Mouse (Mus musculus) activated CD4-positive, CD25-positive, alpha-beta regulatory T cell, adult 4 months (primary cell): ENCODE data around the gene Ubac2. TPM values are rescaled to one million over a fixed set of nuclear protein-coding genes. Genes with fewer than 3 reads are reported as not detected.

ENCODE experiments used
- ATAC-seq: one replicate; pipeline ENCODE4 v1.8.0; 2017
- polyA plus RNA-seq, 2 experiments: library from polyadenylated mRNA; unstranded; fragments of 100-300 nt; shearing (Covaris generic); gene quantifications; one replicate each; pipeline ENCODE4 v1.2.1; 2017

Ubac2 gene
- polyA plus RNA-seq, 2 experiments from 2014 or later: 62.5 to 75.1 TPM

DNA sequence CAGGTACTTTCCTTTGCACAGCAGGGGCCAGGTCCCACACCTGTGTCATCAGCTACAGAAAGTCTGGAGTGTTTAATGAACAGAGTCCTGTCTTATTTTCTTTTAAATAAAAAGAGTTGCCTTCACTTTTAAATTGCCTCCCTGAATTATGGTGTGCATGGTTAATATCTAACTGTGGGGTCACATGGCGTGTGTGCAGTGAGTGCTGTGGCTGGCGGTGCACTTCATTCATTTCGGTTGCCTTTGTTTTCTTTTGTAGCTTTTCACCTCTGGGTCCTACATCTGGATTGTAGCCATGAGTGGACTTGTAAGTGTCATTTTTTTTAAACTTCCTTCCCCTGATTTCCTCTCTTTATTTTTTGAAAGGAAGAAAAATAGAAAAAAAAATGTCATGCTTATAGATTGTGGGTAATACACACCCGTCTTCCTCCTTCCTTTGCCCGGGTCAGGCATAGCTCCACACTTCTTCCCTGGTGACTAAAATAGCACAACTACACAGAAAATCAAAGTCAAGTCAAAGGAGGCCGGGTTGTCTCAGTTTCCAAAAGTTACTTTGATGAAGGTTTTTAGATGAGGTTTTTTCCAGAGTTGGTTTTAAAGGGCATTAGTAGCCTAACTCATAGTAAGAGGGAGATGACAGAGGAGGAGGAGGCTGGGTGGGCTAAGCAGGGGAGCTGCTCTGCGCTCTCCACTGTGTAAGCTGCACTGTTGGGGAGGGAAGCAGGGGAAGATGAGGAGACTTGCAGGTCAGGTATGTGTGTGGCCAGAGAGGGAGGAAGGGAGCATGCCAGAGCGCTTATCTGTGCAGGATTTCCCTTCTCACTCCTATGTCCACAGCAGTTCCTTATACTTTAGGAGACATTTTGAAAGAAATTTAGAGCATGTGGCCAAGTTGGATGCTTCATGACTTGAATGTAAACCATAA, 104.9 kb downstream of the Ubac2 start:
- ATAC-seq: peak; percentile 24

GRCm38 (mm10) chr14:121985477-121985876, 107.1 kb downstream of the Ubac2 start:
- ATAC-seq: no peak

GRCm38 (mm10) chr14:121986028-121986427, 107.6 kb downstream of the Ubac2 start:
- ATAC-seq: no peak

DNA sequence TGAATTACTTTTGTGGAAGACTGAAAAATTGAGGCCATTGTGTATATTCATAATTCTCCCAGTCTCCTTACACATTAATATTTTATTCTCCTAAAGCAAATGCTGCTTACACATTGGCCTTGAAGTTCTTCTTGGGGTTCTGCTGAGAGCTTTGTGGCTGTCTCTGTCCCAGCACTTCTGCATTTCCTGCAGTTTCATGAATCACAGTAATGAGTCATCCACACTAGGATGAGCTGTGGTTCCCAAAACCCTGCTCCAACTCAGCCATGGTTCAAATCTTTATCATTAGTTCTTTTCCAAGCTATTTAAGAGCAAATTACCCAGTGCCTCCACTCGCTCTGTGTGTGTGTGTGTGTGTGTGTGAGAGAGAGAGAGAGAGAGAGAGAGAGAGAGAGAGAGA, 108.9 kb downstream of the Ubac2 start:
- no peak for ATAC-seq

DNA sequence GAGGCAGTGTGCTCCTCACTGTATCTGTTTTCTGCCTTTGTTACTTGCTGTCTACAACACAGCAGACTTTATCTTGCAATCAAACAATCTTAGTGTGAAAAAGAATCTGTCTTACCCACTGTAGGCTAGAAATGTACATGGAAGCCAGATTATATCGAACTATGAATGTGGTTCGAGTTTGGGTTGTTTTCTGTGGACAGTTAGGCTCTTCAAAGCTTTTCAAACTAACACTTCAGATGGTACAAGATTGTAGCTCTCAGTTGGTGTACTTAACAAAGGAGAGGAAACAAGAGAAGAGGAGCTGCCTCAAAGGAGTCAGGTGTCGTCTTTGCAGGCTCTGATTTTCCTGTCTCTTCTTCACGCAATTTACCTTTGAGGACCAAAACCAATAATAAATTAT, 109.3 kb downstream of the Ubac2 start:
- no peak for ATAC-seq

- ATAC-seq: no peak
These were observed 110.9 kb downstream of the Ubac2 start for GRCm38 (mm10) chr14:121989331-121989730.

DNA sequence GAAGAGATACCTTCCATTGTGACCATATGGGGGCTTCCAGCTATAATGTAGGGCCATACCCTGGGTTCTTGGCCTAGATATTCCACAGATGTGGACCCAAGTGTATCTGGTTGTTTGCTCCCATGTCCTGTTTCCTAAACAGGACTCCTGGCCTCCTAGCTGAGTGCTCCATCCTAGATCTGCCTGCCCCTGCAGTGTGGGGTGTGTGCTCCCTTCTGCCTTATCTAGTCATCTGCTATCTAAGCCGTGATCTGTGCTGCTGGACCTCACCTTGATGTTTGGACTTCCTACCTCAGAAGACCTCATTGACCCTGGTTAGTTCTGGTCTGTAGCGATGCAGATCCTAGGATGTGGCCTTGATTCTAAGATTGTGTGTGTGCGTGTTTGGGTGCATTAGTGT, 111.4 kb downstream of the Ubac2 start:
- no peak for ATAC-seq

DNA sequence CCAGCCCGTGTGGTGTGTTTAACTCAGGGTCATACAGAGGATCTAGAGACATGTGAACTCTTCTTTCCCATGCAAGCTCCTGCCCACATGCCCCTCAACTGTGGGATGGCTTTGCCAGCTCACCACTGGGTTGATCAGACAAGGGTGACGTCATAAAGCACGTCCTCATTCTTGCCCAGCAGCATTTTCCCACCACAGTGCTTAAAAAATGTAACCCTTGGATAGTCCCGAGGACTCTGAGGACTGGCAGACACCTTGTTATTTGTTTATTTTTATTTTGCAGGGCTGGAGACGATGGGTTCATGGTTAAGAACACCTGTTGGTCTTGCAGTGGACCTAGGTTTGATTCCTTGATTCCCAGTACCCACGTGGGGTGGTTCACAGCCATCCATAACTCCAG, 112.5 kb downstream of the Ubac2 start:
- no peak for ATAC-seq

- ATAC-seq: peak; percentile 26
These were observed 113.5 kb downstream of the Ubac2 start for GRCm38 (mm10) chr14:121991921-121992320.

DNA sequence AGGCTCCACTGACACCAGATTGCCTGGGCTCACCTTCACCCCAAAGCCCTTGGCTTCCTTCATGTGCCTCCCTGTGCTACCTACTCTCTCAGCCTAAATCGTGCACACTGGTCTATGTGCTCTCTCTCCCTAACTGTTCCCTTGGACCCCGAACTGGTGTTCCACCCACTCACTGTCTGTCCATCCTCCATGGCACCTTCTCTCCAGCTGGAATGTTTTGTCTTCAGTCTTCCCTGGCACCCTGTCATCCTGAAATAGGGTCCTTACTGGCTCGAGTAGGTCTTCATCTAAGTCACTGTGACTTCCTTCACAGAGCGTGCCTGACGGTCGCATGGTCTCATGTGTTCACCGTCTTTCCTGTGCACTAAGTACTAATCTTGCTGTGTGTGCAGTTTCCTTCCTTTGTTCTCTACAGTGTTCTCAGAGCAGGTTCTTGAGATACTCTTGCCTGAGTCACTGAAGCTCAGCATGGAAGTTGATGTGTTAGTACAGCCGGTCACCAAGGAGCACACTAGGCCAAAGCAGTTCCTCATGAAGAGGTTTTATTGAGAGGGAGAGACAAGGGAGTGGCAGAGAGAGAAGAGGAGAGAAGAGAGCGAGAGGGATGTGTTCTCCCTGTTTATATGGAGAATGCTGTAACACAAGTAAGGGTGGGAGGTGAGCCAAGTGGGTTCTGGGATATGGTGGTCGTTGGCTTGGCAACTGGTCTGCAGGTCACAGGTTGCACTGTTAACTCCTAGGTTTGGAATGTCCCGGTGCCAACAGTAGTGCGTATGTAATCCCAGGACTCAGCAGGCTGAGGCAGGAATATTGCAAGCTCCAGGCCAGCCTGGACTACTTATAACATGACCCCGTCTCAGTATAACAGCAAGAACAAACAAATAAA, 114.2 kb downstream of the Ubac2 start:
- ATAC-seq: peak; percentile 80

GRCm38 (mm10) chr14:121993616-121994015, 115.2 kb downstream of the Ubac2 start:
- no peak for ATAC-seq

DNA sequence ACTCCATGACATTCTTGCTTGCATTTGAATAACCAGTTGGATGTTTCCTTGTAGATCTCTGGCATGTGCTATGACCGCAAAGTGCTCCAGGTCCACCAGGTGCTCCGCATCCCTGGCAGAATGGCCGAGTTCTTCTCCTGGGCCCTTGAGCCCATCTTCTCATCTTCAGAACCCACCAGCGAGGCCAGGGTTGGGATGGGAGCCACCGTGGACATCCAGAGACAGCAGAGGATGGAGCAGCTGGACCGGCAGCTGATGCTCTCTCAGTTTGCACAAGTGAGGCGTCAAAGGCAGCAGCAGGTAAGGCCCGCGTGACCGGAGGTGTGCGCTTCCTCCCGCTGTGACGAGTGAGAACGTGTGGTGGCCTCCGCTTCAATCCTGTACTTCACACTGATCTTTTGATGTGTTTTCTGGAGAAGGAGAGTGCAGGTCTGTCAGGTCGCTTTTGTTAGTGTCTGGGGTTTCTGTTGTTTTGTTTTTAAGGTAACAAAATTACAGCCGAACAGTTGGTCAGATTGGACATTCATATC, 115.8 kb downstream of the Ubac2 start:
- ATAC-seq: peak; percentile 32

GRCm38 (mm10) chr14:121994846-121995556, 116.6 kb downstream of the Ubac2 start:
- no peak for ATAC-seq

DNA sequence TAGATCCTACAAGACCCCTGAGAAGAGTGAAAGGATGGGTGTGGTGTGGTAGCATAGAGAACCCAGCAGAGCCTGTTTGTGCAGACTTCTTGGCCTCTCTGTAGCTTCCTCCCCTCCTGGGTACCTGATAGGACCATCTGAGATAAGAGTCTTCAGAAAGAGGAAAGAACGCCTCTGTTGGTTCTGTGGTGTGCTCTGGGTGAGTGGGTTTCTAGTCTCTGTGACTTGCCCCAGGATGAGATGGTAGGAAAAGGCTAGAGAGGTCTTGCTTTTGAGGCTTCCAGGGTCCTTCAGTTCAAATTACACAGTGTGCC, 117.1 kb downstream of the Ubac2 start:
- no peak for ATAC-seq

DNA sequence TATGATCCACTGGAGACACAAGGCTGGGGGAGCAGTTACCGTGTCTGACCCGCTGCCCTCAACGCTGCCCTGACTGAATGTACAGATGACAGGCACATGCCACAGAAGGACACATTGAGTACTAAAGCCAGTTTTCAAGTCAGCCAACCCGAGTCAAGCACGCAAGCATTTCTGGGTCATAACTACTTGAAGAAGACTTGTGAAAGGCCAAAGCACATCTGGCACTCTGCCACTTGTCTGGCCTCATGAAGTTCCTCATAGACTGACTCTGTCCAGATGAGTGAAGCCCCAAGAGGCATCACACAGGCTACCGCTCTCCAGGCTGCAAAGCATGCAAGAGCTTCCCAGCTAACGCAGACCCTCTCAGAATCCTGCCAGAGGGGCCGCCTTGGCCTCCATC, 118.4 kb downstream of the Ubac2 start:
- ATAC-seq: no peak

DNA sequence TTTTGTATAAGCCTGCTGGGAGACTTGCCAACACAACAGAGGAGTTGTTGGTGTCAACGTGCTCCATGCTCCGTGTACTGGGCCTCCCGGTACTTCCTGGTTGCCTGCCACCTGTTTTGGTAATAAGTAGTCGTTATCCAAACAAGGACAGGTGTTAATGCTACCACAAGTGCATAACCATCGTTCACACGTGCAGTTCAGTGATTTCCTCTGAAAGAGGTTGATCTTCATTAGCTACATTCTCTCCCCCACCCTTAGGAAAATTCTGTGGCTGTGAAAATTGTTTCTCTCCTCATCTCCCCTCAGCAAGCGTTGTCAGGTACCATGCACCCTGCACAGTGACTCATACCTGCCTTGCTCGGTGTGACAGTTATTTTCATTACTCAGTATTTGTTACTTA, 121.0 kb downstream of the Ubac2 start:
- ATAC-seq: peak; percentile 26

DNA sequence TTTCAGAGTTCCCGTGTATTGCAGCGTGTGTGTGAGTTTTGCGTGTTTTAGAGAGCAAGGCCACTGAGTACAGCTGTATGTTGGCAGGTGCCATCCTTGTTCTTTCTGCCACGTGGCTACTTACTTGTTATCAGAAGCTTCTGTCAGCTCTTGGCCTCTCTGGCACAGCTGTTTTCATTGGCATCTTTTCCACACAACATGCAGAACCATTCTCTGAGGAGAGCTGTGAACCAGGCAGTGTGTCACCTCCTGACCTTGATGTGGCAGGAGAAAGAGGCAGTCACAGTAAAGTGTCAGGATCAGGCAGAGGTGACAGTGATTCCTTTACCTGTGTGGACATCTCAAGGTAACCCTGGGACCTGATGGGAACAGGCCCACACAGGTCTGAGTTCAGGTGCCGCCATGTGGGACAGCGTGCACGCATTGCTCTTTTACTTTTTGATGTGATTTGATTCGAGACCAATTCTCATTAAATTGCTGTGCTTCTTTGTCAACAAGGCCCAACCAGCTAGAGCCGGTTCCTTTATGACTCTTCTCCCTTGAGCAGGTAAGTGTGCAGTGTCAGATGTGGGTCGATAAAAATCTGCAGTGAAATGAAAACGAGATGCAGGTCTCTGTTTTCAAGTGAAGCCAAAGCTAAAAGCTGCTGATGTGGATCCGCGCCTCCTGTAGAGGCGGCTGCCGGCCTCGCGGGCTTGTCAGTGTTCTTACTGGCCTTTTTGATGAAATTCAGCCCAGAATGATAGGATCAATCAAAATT, 122.1 kb downstream of the Ubac2 start:
- ATAC-seq: peak; percentile 66

GRCm38 (mm10) chr14:122002224-122002623, 123.8 kb downstream of the Ubac2 start:
- peak; percentile 25 for ATAC-seq

GRCm38 (mm10) chr14:122003812-122004211, 125.4 kb downstream of the Ubac2 start:
- ATAC-seq: no peak

DNA sequence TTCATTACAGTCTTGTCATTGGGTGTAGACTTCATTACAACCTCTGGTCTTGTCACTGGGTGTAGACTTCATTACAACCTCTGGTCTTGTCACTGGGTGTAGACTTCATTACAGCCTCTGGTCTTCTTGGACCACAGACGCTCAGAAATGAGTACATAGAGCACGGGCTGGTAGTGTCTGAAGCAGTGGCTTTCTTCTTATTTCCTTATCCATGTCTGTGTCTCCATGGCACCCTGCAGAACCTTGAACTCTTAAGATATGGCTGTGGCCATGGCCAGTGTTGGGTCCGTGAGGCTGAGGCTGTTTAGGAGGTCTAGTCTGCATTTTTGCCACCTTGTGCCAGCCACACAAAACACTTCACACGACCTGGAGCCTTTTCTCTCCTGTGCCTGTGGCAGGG, 129.8 kb downstream of the Ubac2 start:
- no peak for ATAC-seq

- peak; percentile 90 for ATAC-seq
These were observed 131.1 kb downstream of the Ubac2 start for GRCm38 (mm10) chr14:122009502-122009901.

- no peak for ATAC-seq
These were observed 131.9 kb downstream of the Ubac2 start for GRCm38 (mm10) chr14:122010301-122010700.
